Mouse (Mus musculus) layer of hippocampus, postnatal 14 days (tissue): ENCODE data around the gene Hdac4. TPM values are rescaled to one million over a fixed set of nuclear protein-coding genes. Genes with fewer than 3 reads are reported as not detected.

ENCODE experiments used
- DNase-seq, 2 experiments: peaks; one replicate each; pipeline ENCODE4 v3.0.0; 2021 to 2022; ENCODE audit warnings: low spot score in 2 of 2, mixed read lengths in 1 of 2
- total RNA-seq, 2 experiments: library from RNA; stranded (reverse); gene quantifications; 2 replicates each; pipeline ENCODE4 v1.2.3; 2021

The Hdac4 gene
- total RNA-seq, 2 experiments from 2014 or later, result 96.2 to 98.7 TPM

- DNase-seq, result peak in 1 of 2 experiments; percentile 21
Measured at GRCm38 (mm10) chr1:91987431-91987830, 208.1 kb downstream of the Hdac4 start.

GRCm38 (mm10) chr1:91985783-91986182, 209.7 kb downstream of the Hdac4 start:
- DNase-seq, result no peak

- DNase-seq, result no peak
Measured at GRCm38 (mm10) chr1:91984507-91984906, 211.0 kb downstream of the Hdac4 start.

- DNase-seq, result no peak
Measured at GRCm38 (mm10) chr1:91981381-91981780, 214.1 kb downstream of the Hdac4 start.

- DNase-seq, result peak; percentile 19 to 23
Measured at GRCm38 (mm10) chr1:91978443-91978842, 217.1 kb downstream of the Hdac4 start.

- DNase-seq, result peak; percentile 51 to 65
Measured at GRCm38 (mm10) chr1:91968710-91969379, 226.7 kb downstream of the Hdac4 start.

- peak in 1 of 2 experiments; percentile 65 for DNase-seq
Measured at GRCm38 (mm10) chr1:91967041-91967440, 228.5 kb downstream of the Hdac4 start.

- no peak for DNase-seq
Measured at GRCm38 (mm10) chr1:91964486-91965335, 230.8 kb downstream of the Hdac4 start.

GRCm38 (mm10) chr1:91962256-91962655, 233.2 kb downstream of the Hdac4 start:
- no peak for DNase-seq

GRCm38 (mm10) chr1:91961231-91961630, 234.3 kb downstream of the Hdac4 start:
- DNase-seq, result no peak

- DNase-seq, result no peak
Measured at GRCm38 (mm10) chr1:91959891-91960290, 235.6 kb downstream of the Hdac4 start.

GRCm38 (mm10) chr1:91959044-91959443, 236.5 kb downstream of the Hdac4 start:
- DNase-seq, result no peak

GRCm38 (mm10) chr1:91956229-91956628, 239.3 kb downstream of the Hdac4 start:
- DNase-seq, result no peak

- DNase-seq, result no peak
Measured at GRCm38 (mm10) chr1:91954954-91955353, 240.5 kb downstream of the Hdac4 start.

GRCm38 (mm10) chr1:91952912-91953311, 242.6 kb downstream of the Hdac4 start:
- DNase-seq, result no peak

- no peak for DNase-seq
Measured at GRCm38 (mm10) chr1:91947441-91947840, 248.1 kb downstream of the Hdac4 start.

- no peak for DNase-seq
Measured at GRCm38 (mm10) chr1:91942583-91942982, 252.9 kb downstream of the Hdac4 start.

- DNase-seq, result no peak
Measured at GRCm38 (mm10) chr1:91942031-91942430, 253.5 kb downstream of the Hdac4 start.

- DNase-seq, result no peak
Measured at GRCm38 (mm10) chr1:91941094-91941493, 254.4 kb downstream of the Hdac4 start.

GRCm38 (mm10) chr1:91935171-91935570, 260.3 kb downstream of the Hdac4 start:
- no peak for DNase-seq

GRCm38 (mm10) chr1:91933681-91934080, 261.8 kb downstream of the Hdac4 start:
- DNase-seq, result no peak

- DNase-seq, result no peak
Measured at GRCm38 (mm10) chr1:91932221-91932620, 263.3 kb downstream of the Hdac4 start.
